Mouse (Mus musculus) liver, postnatal 0 days (tissue): ENCODE results near the gene Cnr1.

Source experiments
- CTCF ChIP-seq: sonication (generic); IDR thresholded peaks from 2 replicates; pipeline ENCODE4 v1.5.1; 2016; ENCODE audit warnings: antibody characterized with exemption, low read depth
- EP300 ChIP-seq: IDR thresholded peaks from 2 replicates; pipeline ENCODE4 v1.6.1; 2016; ENCODE audit warnings: antibody characterized with exemption, low read depth, mild to moderate bottlenecking

DNA sequence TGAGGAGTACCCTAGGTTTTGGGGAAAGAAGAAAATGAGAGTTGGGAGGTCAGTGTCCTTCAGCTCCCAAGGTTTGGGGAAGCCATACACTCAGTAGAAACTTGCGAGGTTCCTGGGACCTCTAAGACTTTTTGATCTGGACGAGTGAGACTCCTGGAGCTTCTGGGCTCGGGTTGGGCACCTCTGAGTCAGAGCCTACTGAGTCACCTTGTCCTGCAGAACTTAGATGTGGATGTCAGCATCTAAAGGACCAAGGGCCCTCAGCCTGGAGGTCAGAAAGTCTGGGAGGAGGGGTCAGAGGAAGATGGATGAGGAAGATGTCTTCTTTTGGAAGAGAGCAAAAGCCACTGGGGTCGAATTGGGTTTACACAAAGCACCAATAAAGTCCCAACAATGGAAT lies 19.6 kb upstream of the Cnr1 start:
- TF ChIP-seq CTCF: no peak
- TF ChIP-seq EP300: no peak
